Mouse (Mus musculus) cerebellum, adult 18-20 months (tissue): ENCODE data around the gene Micall1.

Experiments
- DNase-seq, 2 experiments: peaks; one replicate each; pipeline ENCODE4 v3.0.0; 2021

Micall1 gene

GRCm38 (mm10) chr15:79097611-79098025 is 11.1 kb upstream of the Micall1 start:
- no peak for DNase-seq

GRCm38 (mm10) chr15:79098220-79098619 is 10.5 kb upstream of the Micall1 start:
- DNase-seq = no peak

GRCm38 (mm10) chr15:79098868-79099267 is 9.8 kb upstream of the Micall1 start:
- no peak for DNase-seq

GRCm38 (mm10) chr15:79099456-79099855 is 9.2 kb upstream of the Micall1 start:
- DNase-seq = no peak

GRCm38 (mm10) chr15:79100391-79100790 is 8.3 kb upstream of the Micall1 start:
- DNase-seq = no peak

GRCm38 (mm10) chr15:79101531-79101930 is 7.2 kb upstream of the Micall1 start:
- DNase-seq = no peak

DNA sequence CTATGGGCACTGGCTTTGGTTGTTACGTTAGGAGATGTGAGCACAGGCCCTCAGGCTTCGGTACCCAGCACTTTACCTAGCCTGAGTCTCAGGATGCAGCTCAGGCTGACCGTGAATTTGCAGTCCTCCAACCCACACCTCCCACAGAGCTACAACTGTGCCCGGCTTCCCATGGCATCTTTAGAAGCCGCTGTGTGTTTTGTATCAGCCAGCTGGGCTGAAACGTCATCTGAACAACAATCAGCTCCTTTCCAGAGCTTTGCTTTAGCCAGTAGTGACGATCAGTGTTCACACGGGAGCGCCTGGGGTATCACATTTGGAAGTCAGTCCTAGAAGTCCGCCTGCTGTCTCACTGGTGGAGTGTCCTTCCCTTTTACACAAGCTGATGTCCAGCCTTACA is 5.4 kb upstream of the Micall1 start:
- DNase-seq = no peak

DNA sequence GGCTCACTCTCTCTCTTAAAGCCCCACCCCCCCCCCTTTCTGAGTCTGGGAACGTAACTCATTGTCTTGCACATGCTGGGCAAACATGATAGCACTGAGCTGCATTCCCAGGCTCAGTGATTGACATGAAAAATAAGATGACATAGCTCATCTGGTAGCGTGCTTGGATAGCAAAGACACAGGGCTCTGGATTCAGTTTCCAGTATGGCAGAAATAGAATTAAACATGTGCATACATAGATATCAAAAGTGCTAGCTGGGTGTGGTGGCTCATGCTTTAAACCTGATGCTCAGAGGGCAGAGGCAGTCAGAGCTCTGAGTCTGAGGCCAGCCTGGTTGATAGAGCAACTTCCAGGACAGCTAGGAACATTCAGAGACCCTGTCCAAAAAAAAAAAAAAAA is 2.9 kb upstream of the Micall1 start:
- DNase-seq = no peak

GRCm38 (mm10) chr15:79107966-79108365 is 732 bp upstream of the Micall1 start:
- no peak for DNase-seq

- no peak for DNase-seq
Measured at GRCm38 (mm10) chr15:79109321-79109934, 730 bp downstream of the Micall1 start.

DNA sequence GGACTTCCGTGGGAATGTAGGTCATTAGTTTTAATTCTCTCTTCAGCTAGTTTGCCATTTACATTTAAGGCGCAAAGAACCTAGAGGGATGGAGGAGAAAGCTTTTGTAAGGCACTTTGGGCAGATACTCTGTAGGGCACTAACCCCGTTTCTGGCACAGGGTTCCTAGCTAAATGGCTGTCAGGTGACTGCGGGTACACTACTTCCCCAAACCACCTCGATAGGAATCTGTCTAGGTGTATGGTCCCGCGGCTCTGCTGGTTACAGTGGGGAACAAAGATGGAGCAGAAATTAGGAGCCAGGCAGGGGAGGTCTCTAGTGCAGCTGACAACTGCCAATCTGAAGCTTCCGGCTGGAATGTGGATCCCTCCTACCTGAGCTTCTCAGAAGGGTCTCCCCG is 1.3 kb downstream of the Micall1 start:
- DNase-seq = no peak

DNA sequence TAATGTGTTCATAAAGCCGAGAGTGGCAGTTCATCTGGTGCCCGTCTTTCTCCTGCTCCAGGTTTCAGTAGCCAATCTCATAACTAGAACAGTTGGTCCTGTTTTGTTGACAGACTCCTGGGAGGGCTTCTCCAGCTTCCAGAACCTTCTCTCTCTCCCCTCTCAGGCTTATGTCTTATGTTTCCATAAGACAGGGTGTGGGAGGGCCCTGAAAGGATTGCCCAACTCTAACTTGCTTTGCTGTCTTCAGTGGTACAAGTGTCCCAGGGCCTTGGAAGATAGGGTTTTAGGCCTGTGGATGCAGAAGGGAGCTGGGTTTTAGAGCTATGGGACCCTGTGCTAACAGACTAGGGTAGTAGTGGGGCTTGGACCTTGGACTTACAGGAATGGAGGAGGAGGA is 1.8 kb downstream of the Micall1 start:
- DNase-seq = no peak

GRCm38 (mm10) chr15:79111774-79112173 is 3.1 kb downstream of the Micall1 start:
- no peak for DNase-seq

DNA sequence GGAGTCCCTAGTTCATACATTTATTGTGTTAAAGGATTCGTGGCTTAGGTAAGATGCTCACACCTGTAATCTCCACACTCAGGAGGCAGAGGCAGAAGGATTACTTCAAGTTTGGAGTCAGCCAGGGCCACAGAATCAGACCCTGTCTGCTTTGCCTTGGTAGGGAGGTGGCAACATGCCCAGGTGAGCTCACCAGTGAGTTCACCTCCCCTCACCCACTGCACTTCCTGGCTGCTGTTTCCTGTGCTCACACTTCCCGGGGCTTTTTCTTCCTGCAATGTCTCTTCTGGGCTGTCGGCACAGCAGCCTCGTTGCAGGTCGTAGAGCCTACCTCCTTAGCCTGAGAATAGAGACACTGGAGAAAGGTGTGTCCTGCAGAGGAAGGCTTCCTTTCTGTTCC is 6.6 kb downstream of the Micall1 start:
- no peak for DNase-seq

GRCm38 (mm10) chr15:79119491-79119890 is 10.8 kb downstream of the Micall1 start:
- no peak for DNase-seq

DNA sequence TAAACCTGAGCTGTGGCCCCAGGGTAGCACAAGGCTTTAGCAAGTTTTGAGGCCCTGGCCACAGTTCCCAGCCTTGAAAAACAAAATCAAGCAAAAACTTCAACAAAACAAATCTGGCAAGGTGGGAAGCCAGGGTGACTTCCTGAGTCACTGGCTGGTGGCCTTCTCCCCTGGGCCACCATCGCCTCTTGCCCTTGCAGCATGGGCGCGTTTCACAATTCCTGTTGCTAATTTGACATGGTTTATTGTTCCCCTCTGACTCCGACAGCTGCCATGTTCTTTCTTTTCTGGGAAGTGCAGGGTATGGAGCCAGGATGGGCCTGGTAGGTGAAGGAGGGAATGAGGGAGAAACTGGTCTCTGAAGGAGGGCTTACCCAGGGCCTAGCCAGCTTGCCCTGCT is 13.4 kb downstream of the Micall1 start:
- no peak for DNase-seq

DNA sequence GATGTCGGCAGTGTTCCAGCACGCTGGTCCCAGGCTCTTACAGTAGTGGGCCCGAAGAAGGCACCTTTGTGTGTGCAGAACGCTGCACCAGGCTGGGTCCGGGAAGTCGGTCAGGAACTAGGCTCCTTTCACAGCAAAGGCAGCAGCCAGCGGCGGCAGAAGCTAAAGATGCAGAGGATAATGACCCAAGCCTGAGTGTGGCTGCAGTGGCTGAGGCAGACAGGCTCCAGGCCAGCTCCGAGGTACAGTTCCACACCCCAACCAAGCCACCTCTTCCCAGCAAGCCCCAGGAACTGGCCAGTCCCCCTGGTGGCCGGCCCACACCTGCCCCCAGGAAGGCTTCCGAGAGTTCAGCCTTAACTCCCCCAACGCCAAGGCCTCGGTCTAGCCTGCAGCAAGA is 13.8 kb downstream of the Micall1 start:
- no peak for DNase-seq

DNA sequence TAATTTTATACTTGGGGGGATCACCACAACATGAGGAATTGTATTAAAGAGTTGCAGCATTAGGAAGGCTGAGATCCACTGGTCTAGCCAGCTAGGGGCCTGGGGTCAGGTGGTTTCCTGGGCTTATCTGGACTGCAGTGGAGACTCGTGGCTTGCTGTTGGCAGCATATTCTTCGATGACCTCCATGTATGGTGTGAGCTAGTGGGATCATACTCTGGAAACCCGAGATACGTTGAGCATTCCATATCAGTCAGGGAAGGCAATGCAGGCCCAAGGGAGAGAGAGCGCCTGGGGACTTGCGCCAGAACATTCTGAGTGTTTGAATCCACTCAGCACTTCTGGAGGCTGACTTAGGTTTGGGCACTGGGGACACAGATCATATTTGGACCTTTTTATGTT is 15.1 kb downstream of the Micall1 start:
- DNase-seq = no peak

GRCm38 (mm10) chr15:79124331-79124875 is 15.7 kb downstream of the Micall1 start:
- no peak for DNase-seq

GRCm38 (mm10) chr15:79126217-79126932 is 17.7 kb downstream of the Micall1 start:
- DNase-seq = peak; percentile 53 to 69

DNA sequence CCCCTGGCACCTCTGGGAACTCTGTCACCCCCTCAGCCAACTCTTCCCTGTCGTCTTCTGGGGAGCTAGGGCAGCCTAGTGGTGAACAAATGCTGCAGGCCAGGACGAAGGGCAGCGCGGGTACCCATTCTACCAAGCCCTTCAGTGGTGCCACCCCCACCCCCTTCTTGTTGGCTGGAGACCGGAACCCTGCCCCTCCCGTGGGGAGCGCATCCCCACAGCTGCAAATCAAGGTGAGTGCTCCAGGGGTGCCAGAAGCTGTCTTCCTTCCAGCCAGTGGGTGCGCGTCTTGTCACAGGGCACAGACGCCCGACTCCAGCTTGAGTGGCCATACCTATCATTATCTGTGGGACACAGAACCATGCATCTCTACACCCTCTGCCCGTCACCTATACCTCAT is 18.4 kb downstream of the Micall1 start:
- DNase-seq = no peak

- DNase-seq = no peak
Measured at GRCm38 (mm10) chr15:79128208-79128607, 19.5 kb downstream of the Micall1 start.

- DNase-seq = no peak
Measured at GRCm38 (mm10) chr15:79129311-79129710, 20.6 kb downstream of the Micall1 start.

DNA sequence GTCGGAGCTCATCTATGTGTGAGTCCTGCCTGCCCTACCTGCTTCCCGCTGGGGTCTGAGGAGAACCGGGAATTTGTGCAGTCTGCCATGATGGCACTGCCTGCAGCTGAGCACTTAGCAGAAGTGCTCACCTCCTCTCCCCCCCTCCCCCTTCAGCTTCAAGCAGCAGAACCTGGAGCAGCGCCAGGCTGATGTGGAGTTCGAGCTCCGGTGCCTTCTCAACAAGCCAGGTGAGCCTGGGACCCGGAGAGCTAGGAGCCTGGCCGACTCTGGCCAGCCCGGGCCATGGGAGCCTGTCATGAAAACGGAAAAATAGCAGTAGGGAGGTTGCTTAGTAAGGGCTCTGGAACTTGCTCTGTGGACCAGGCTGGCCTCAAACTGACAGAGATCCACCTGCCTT is 22.1 kb downstream of the Micall1 start:
- peak; percentile 28 to 46 for DNase-seq

DNA sequence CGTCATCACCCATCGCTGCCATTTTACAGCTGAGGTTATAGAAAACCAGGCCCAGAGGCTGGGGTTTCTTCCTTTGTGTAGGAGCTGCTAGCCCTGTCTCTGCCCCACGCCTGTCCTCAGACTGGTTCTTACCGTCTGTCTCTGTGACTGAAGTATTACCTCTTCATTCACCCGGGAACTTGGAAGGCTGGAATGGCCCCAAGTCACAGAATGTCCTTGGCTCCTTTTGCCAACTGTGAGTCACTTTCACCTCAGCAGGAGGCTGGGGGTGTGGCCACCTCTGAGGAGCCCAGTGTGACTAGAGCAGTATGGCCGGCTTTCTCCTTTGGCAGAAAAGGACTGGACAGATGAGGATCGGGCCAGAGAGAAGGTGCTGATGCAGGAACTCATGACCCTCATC is 22.7 kb downstream of the Micall1 start:
- DNase-seq = peak; percentile 86 to 93
